Mouse (Mus musculus): ENCODE measurements around the gene Inip. TPM values are rescaled to one million over a fixed set of nuclear protein-coding genes. Genes with fewer than 3 reads are reported as not detected.
"Not testable (repeated sequence)": the region's sequence is repeated elsewhere in the genome, so short reads cannot be mapped to it uniquely, and the experiment has no call there.

Inip gene
- total RNA-seq, 2 experiments from 2014 or later, result 21.7 to 22.2 TPM

GRCm38 (mm10) chr4:59814094-59814493 lies 12.7 kb upstream of the Inip start:
- DNase-seq (ENCODE audit: low spot score in 2 of 2), result no peak

- DNase-seq (ENCODE audit: low spot score in 2 of 2), result no peak
Measured at GRCm38 (mm10) chr4:59808396-59808795, 7.0 kb upstream of the Inip start.

- no peak for DNase-seq (ENCODE audit: low spot score in 2 of 2)
Measured at GRCm38 (mm10) chr4:59807521-59807920, 6.1 kb upstream of the Inip start.

GRCm38 (mm10) chr4:59806879-59807195 lies 5.4 kb upstream of the Inip start:
- DNase-seq (ENCODE audit: low spot score in 2 of 2), result no peak

GRCm38 (mm10) chr4:59805968-59806878 lies 4.8 kb upstream of the Inip start:
- peak in 1 of 2 experiments; percentile 57 for DNase-seq (ENCODE audit: low spot score in 2 of 2)

GRCm38 (mm10) chr4:59805181-59805967 lies 4.0 kb upstream of the Inip start, which contains the start of gene Snx30:
Snx30 (plus strand) TSS chr4:59805840.
- peak; percentile 87 to 93 for DNase-seq (ENCODE audit: low spot score in 2 of 2)

- DNase-seq (ENCODE audit: low spot score in 2 of 2), result no peak
Measured at GRCm38 (mm10) chr4:59804754-59805153, 3.4 kb upstream of the Inip start.

GRCm38 (mm10) chr4:59803358-59803757 lies 2.0 kb upstream of the Inip start:
- DNase-seq (ENCODE audit: low spot score in 2 of 2), result no peak

- no peak for DNase-seq (ENCODE audit: low spot score in 2 of 2)
Measured at GRCm38 (mm10) chr4:59802792-59803191, 1.4 kb upstream of the Inip start.

- DNase-seq (ENCODE audit: low spot score in 2 of 2), result no peak
Measured at GRCm38 (mm10) chr4:59802107-59802506, 718 bp upstream of the Inip start.

GRCm38 (mm10) chr4:59800181-59800580 lies 1.2 kb downstream of the Inip start:
- DNase-seq (ENCODE audit: low spot score in 2 of 2), result no peak

- DNase-seq (ENCODE audit: low spot score in 2 of 2), result no peak
Measured at GRCm38 (mm10) chr4:59795788-59796455, 5.5 kb downstream of the Inip start.

GRCm38 (mm10) chr4:59794116-59794515 lies 7.3 kb downstream of the Inip start:
- DNase-seq (ENCODE audit: low spot score in 2 of 2), result no peak

- DNase-seq (ENCODE audit: low spot score in 2 of 2), result not testable (repeated sequence)
Measured at GRCm38 (mm10) chr4:59793626-59794025, 7.8 kb downstream of the Inip start.

- DNase-seq (ENCODE audit: low spot score in 2 of 2), result no peak
Measured at GRCm38 (mm10) chr4:59789015-59789414, 12.4 kb downstream of the Inip start.

- DNase-seq (ENCODE audit: low spot score in 2 of 2), result no peak
Measured at GRCm38 (mm10) chr4:59787126-59787525, 14.3 kb downstream of the Inip start.

GRCm38 (mm10) chr4:59786661-59787060 lies 14.7 kb downstream of the Inip start:
- DNase-seq (ENCODE audit: low spot score in 2 of 2), result peak; percentile 89 to 90

GRCm38 (mm10) chr4:59785412-59785811 lies 16.0 kb downstream of the Inip start:
- DNase-seq (ENCODE audit: low spot score in 2 of 2), result no peak

GRCm38 (mm10) chr4:59783685-59784279 lies 17.6 kb downstream of the Inip start:
- peak; percentile 94 to 95 for DNase-seq (ENCODE audit: low spot score in 2 of 2)

GRCm38 (mm10) chr4:59782853-59783684 lies 18.3 kb downstream of the Inip start:
- DNase-seq (ENCODE audit: low spot score in 2 of 2), result peak in 1 of 2 experiments; percentile 24
